9 mouse cellular contexts compared by ENCODE assay signal in genomic region chr14:7952610-7953254, GRCm38 (mm10). TPM values are rescaled to one million over a fixed set of nuclear protein-coding genes. Genes with fewer than 3 reads are reported as not detected.
DNase-seq lines count a peak whose midpoint lies in the region; ATAC-seq and TF ChIP-seq lines count a peak whose summit lies in the region.
"Had no signal": no experiment of that assay in that cellular context is flagged by ENCODE, and none has a peak within 500 bp of the region (broad histone marks: within the 10 kb centered on the region; RNA-seq: fewer than 3 reads in every experiment).

No protein-coding gene starts in this region.

- H3K9me3 ChIP-seq in hindbrain, embryonic 10.5 days: no peaks in the 10 kb centered on the region
- H3K9me3 ChIP-seq in hindbrain, embryonic 12.5 days (replicated peaks): no peaks in the 10 kb centered on the region
- no peaks in the 10 kb centered on the region for H3K9me3 ChIP-seq in embryonic facial prominence, embryonic 11.5 days (replicated peaks; ENCODE audit: control insufficient read depth, low read length)
- H3K9me3 ChIP-seq in intestine, embryonic 14.5 days (ENCODE audit: control insufficient read depth, low read length): no peaks in the 10 kb centered on the region
- no peaks in the 10 kb centered on the region for H3K9me3 ChIP-seq in liver, embryonic 15.5 days (replicated peaks)
- no peaks in the 10 kb centered on the region for H3K9me3 ChIP-seq in stomach, postnatal 0 days (ENCODE audit: control insufficient read depth, low read length)

- no peak overlapping the region for H3K4me2 ChIP-seq in hindbrain, embryonic 12.5 days (replicated peaks)
- H3K4me2 ChIP-seq in embryonic facial prominence, embryonic 11.5 days (ENCODE audit: low read depth, low read length): no peak overlapping the region
- H3K4me2 ChIP-seq in intestine, embryonic 14.5 days (ENCODE audit: low read length): no peak overlapping the region
- peak overlapping the region; percentile 23; the same call in 1 of the 2 replicates for H3K4me2 ChIP-seq in liver, embryonic 15.5 days
- H3K4me2 ChIP-seq in stomach, postnatal 0 days (replicated peaks; ENCODE audit: low read depth): no peak overlapping the region

- no peaks in the 10 kb centered on the region for H3K27me3 ChIP-seq in hindbrain, embryonic 10.5 days (ENCODE audit: insufficient read depth, poor library complexity, severe bottlenecking)
- H3K27me3 ChIP-seq in hindbrain, embryonic 12.5 days: no peaks in the 10 kb centered on the region
- no peaks in the 10 kb centered on the region for H3K27me3 ChIP-seq in embryonic facial prominence, embryonic 11.5 days (ENCODE audit: control insufficient read depth, insufficient read depth, low read length)
- H3K27me3 ChIP-seq in intestine, embryonic 14.5 days (replicated peaks; ENCODE audit: control insufficient read depth, insufficient read depth, low read length): no peaks in the 10 kb centered on the region
- no peaks in the 10 kb centered on the region for H3K27me3 ChIP-seq in liver, embryonic 15.5 days
- no peaks in the 10 kb centered on the region for H3K27me3 ChIP-seq in stomach, postnatal 0 days (ENCODE audit: control insufficient read depth, insufficient read depth, low read length)
- H3K27me3 ChIP-seq in thymus, adult 2 months (ENCODE audit: control insufficient read depth, insufficient read depth, low read length): no peaks in the 10 kb centered on the region

- 37% methylated on average over 12 of the region's 12 CpGs for WGBS in hindbrain, embryonic 10.5 days
- WGBS in hindbrain, embryonic 12.5 days: 40% methylated on average over 12 of the region's 12 CpGs
- WGBS in embryonic facial prominence, embryonic 11.5 days: 28% methylated on average over 12 of the region's 12 CpGs
- WGBS in intestine, embryonic 14.5 days: 14% methylated on average over 12 of the region's 12 CpGs
- 31% methylated on average over 12 of the region's 12 CpGs for WGBS in liver, embryonic 15.5 days (ENCODE audit: insufficient replicate concordance)
- WGBS in stomach, postnatal 0 days: 21% methylated on average over 12 of the region's 12 CpGs
- 85% methylated on average over 12 of the region's 12 CpGs for WGBS in thymus, adult 2 months

- H3K27ac ChIP-seq in hindbrain, embryonic 10.5 days: peak overlapping the region; percentile 25; the same call in 1 of the 2 replicates
- H3K27ac ChIP-seq in hindbrain, embryonic 12.5 days: no peak overlapping the region
- no peak overlapping the region for H3K27ac ChIP-seq in embryonic facial prominence, embryonic 11.5 days (replicated peaks; ENCODE audit: low read depth, low read length)
- H3K27ac ChIP-seq in intestine, embryonic 14.5 days (ENCODE audit: low read depth): peak overlapping the region; percentile 47
- H3K27ac ChIP-seq in liver, embryonic 15.5 days (replicated peaks): peak overlapping the region; percentile 69
- peak overlapping the region; percentile 50 for H3K27ac ChIP-seq in stomach, postnatal 0 days (replicated peaks)
- no peak overlapping the region for H3K27ac ChIP-seq in thymus, adult 2 months (ENCODE audit: control insufficient read depth, insufficient read depth, low read length)

- peaks cover 28% of the 10 kb centered on the region for H3K4me1 ChIP-seq in hindbrain, embryonic 10.5 days (replicated peaks)
- peaks cover 13% of the 10 kb centered on the region for H3K4me1 ChIP-seq in hindbrain, embryonic 12.5 days
- no peaks in the 10 kb centered on the region for H3K4me1 ChIP-seq in embryonic facial prominence, embryonic 11.5 days (ENCODE audit: control insufficient read depth, insufficient read depth, low read length)
- H3K4me1 ChIP-seq in intestine, embryonic 14.5 days (replicated peaks; ENCODE audit: control insufficient read depth, insufficient read depth, low read length): peaks cover 11% of the 10 kb centered on the region
- H3K4me1 ChIP-seq in liver, embryonic 15.5 days (replicated peaks): peaks cover 4% of the 10 kb centered on the region; the same call in 1 of the 2 replicates
- peaks cover 6% of the 10 kb centered on the region; the same call in 1 of the 2 replicates for H3K4me1 ChIP-seq in stomach, postnatal 0 days (replicated peaks; ENCODE audit: control insufficient read depth, insufficient read depth)
- H3K4me1 ChIP-seq in thymus, adult 2 months (replicated peaks; ENCODE audit: control insufficient read depth, insufficient read depth, low read length): no peaks in the 10 kb centered on the region

- no peak overlapping the region for H3K4me3 ChIP-seq in hindbrain, embryonic 10.5 days
- H3K4me3 ChIP-seq in hindbrain, embryonic 12.5 days: no peak overlapping the region
- no peak overlapping the region for H3K4me3 ChIP-seq in embryonic facial prominence, embryonic 11.5 days (ENCODE audit: low read depth, low read length)
- H3K4me3 ChIP-seq in intestine, embryonic 14.5 days (ENCODE audit: low read depth, low read length): no peak overlapping the region
- H3K4me3 ChIP-seq in liver, embryonic 15.5 days (replicated peaks): no peak overlapping the region
- H3K4me3 ChIP-seq in stomach, postnatal 0 days (ENCODE audit: low read depth, low read length): no peak overlapping the region
- no peak overlapping the region for H3K4me3 ChIP-seq in thymus, adult 2 months (ENCODE audit: control insufficient read depth, insufficient read depth, low read length)

- intact Hi-C loops in left cerebral cortex, postnatal 4 days (cut with DNase I): no loop called here

- TF ChIP-seq CTCF in stomach, postnatal 0 days (IDR thresholded peaks at IDR 0.05; ENCODE audit: low read depth): no peak
- no peak for TF ChIP-seq CTCF in thymus, adult 2 months (IDR thresholded peaks at IDR 0.05; ENCODE audit: borderline replicate concordance, control insufficient read depth, extremely low read depth, insufficient read depth, low read length, poor library complexity)

- TF ChIP-seq EP300 in stomach, postnatal 0 days (optimal IDR thresholded peaks at IDR 0.05): no peak

- no peak for ATAC-seq in hindbrain, embryonic 12.5 days (ENCODE audit: low FRiP score)
- ATAC-seq in embryonic facial prominence, embryonic 11.5 days (replicated peaks; ENCODE audit: insufficient number of reproducible peaks, low FRiP score, low TSS enrichment, low read depth): no peak; the same call in 1 of the 2 replicates
- ATAC-seq in intestine, embryonic 14.5 days (replicated peaks; ENCODE audit: low FRiP score, low TSS enrichment, low read depth): peak; percentile 75
- ATAC-seq in liver, embryonic 15.5 days (ENCODE audit: insufficient read depth): peak; percentile 82
- ATAC-seq in stomach, postnatal 0 days (ENCODE audit: low FRiP score, low TSS enrichment): peak; percentile 89

- H3K9ac ChIP-seq in hindbrain, embryonic 12.5 days: no peak overlapping the region
- no peak overlapping the region for H3K9ac ChIP-seq in embryonic facial prominence, embryonic 11.5 days (replicated peaks; ENCODE audit: low read length)
- no peak overlapping the region for H3K9ac ChIP-seq in intestine, embryonic 14.5 days (ENCODE audit: low read length)
- H3K9ac ChIP-seq in liver, embryonic 15.5 days: no peak overlapping the region
- H3K9ac ChIP-seq in stomach, postnatal 0 days (ENCODE audit: low read length): peak overlapping the region; percentile 8; the same call in 1 of the 2 replicates

- H3K36me3 ChIP-seq in hindbrain, embryonic 10.5 days: peaks cover 37% of the 10 kb centered on the region
- peaks cover 37% of the 10 kb centered on the region for H3K36me3 ChIP-seq in hindbrain, embryonic 12.5 days
- H3K36me3 ChIP-seq in embryonic facial prominence, embryonic 11.5 days (replicated peaks; ENCODE audit: control insufficient read depth, insufficient read depth, low read depth, low read length): peaks cover 2% of the 10 kb centered on the region; the same call in 1 of the 2 replicates
- H3K36me3 ChIP-seq in intestine, embryonic 14.5 days (ENCODE audit: control insufficient read depth, insufficient read depth, low read length): peaks cover 39% of the 10 kb centered on the region
- peaks cover 17% of the 10 kb centered on the region for H3K36me3 ChIP-seq in liver, embryonic 15.5 days (replicated peaks)
- H3K36me3 ChIP-seq in stomach, postnatal 0 days (ENCODE audit: control insufficient read depth, insufficient read depth, low read length): peaks cover 12% of the 10 kb centered on the region
- H3K36me3 ChIP-seq in thymus, adult 2 months (ENCODE audit: control insufficient read depth, insufficient read depth, low read length): no peaks in the 10 kb centered on the region

- DNase-seq in hindbrain, embryonic 10.5 days (ENCODE audit: low spot score): peak; percentile 24
- peak; percentile 45 for DNase-seq in embryonic facial prominence, embryonic 11.5 days (ENCODE audit: low spot score)
- DNase-seq in intestine, embryonic 14.5 days (ENCODE audit: low spot score): peak; percentile 74
- peak; percentile 86 for DNase-seq in stomach, postnatal 0 days (ENCODE audit: low spot score)
- no peak for DNase-seq in left cerebral cortex, postnatal 4 days
- no peak for DNase-seq in thymus, adult 2 months

- TF ChIP-seq POLR2A in thymus, adult 2 months (IDR thresholded peaks at IDR 0.05; ENCODE audit: control insufficient read depth, extremely low read depth, insufficient read depth, low read length, poor library complexity): no peak

RNA-seq across cellular contexts. Expression of gene Gm45521, which starts 4.4 kb away (rescaled TPM):
- polyA plus RNA-seq in hindbrain, embryonic 10.5 days (2016; fragmentation: Nextera tagmentation; extraction: Ambion mirVana): 0.56 and 0.85 TPM in 2 replicates
- 0.67 TPM in 1 of 2 replicates, not detected in the other for polyA plus RNA-seq in hindbrain, embryonic 12.5 days (2016; fragmentation: Nextera tagmentation; extraction: Ambion mirVana)
- polyA plus RNA-seq in embryonic facial prominence, embryonic 11.5 days (2014; fragmentation: Nextera tagmentation; extraction: Ambion mirVana): not detected in 2 replicates
- polyA plus RNA-seq in intestine, embryonic 14.5 days (2014; fragmentation: Nextera tagmentation; extraction: Ambion mirVana): 0.38 TPM in 1 of 2 replicates, not detected in the other
- not detected in 2 replicates for polyA plus RNA-seq in liver, embryonic 15.5 days (2015; fragmentation: Nextera tagmentation; extraction: Ambion mirVana)
- polyA plus RNA-seq in stomach, postnatal 0 days (2015; fragmentation: Nextera tagmentation; extraction: Ambion mirVana): not detected in 2 replicates
- not detected for total RNA-seq in left cerebral cortex, postnatal 4 days (2021)
- polyA plus RNA-seq in thymus, adult 2 months (2012; rRNA removed): not detected in 2 replicates
- polyA plus RNA-seq: neural tube, embryonic 11.5 days had no signal

RNA-seq across cellular contexts. Expression of gene Dnase1l3, which starts 41.6 kb away (rescaled TPM):
- 0.07 TPM in 1 of 2 replicates, not detected in the other for polyA plus RNA-seq in hindbrain, embryonic 10.5 days (2016; fragmentation: Nextera tagmentation; extraction: Ambion mirVana)
- polyA plus RNA-seq in hindbrain, embryonic 12.5 days (2016; fragmentation: Nextera tagmentation; extraction: Ambion mirVana): 0.08 TPM in 1 of 2 replicates, not detected in the other
- 0.08 TPM in 1 of 2 replicates, not detected in the other for polyA plus RNA-seq in embryonic facial prominence, embryonic 11.5 days (2014; fragmentation: Nextera tagmentation; extraction: Ambion mirVana)
- 1.1 TPM in 2 replicates for polyA plus RNA-seq in intestine, embryonic 14.5 days (2014; fragmentation: Nextera tagmentation; extraction: Ambion mirVana)
- 3.9 and 4.6 TPM in 2 replicates for polyA plus RNA-seq in liver, embryonic 15.5 days (2015; fragmentation: Nextera tagmentation; extraction: Ambion mirVana)
- polyA plus RNA-seq in stomach, postnatal 0 days (2015; fragmentation: Nextera tagmentation; extraction: Ambion mirVana): 3.7 and 3.8 TPM in 2 replicates
- total RNA-seq in left cerebral cortex, postnatal 4 days (2021): under 1 TPM in 1 of 2 experiments, not detected in 1; 0.06 TPM
- 22.0 and 27.8 TPM in 2 replicates for polyA plus RNA-seq in thymus, adult 2 months (2012; rRNA removed)
- polyA plus RNA-seq: neural tube, embryonic 11.5 days had no signal

RNA-seq across cellular contexts. Expression of gene Abhd6, which starts 50.0 kb away (rescaled TPM):
- polyA plus RNA-seq in hindbrain, embryonic 10.5 days (2016; fragmentation: Nextera tagmentation; extraction: Ambion mirVana): 14.8 and 15.1 TPM in 2 replicates
- 19.5 and 19.6 TPM in 2 replicates for polyA plus RNA-seq in hindbrain, embryonic 12.5 days (2016; fragmentation: Nextera tagmentation; extraction: Ambion mirVana)
- 21.0 and 22.5 TPM in 2 replicates for polyA plus RNA-seq in embryonic facial prominence, embryonic 11.5 days (2014; fragmentation: Nextera tagmentation; extraction: Ambion mirVana)
- polyA plus RNA-seq in intestine, embryonic 14.5 days (2014; fragmentation: Nextera tagmentation; extraction: Ambion mirVana): 15.5 and 19.5 TPM in 2 replicates
- polyA plus RNA-seq in liver, embryonic 15.5 days (2015; fragmentation: Nextera tagmentation; extraction: Ambion mirVana): 8.1 and 8.5 TPM in 2 replicates
- 90.2 and 91.7 TPM in 2 replicates for polyA plus RNA-seq in stomach, postnatal 0 days (2015; fragmentation: Nextera tagmentation; extraction: Ambion mirVana)
- total RNA-seq in left cerebral cortex, postnatal 4 days (2021): 10 to 100 TPM; 25.5 to 27.3 TPM
- polyA plus RNA-seq in thymus, adult 2 months (2012; rRNA removed): 15.6 and 18.1 TPM in 2 replicates

Comparison
In these comparisons a context has a peak if more than half of its experiments do, and no peak if none do; other contexts are left out.
1. H3K27ac ChIP-seq: peak in hindbrain, embryonic 10.5 days (single experiment), intestine, embryonic 14.5 days (single experiment), liver, embryonic 15.5 days (single experiment) and stomach, postnatal 0 days (single experiment); none in hindbrain, embryonic 12.5 days (single experiment), embryonic facial prominence, embryonic 11.5 days (single experiment) and thymus, adult 2 months (single experiment).
2. DNase-seq: peak in hindbrain, embryonic 10.5 days (single experiment), embryonic facial prominence, embryonic 11.5 days (single experiment), intestine, embryonic 14.5 days (single experiment) and stomach, postnatal 0 days (single experiment); none in left cerebral cortex, postnatal 4 days (single experiment) and thymus, adult 2 months (single experiment).
3. ATAC-seq: peak in intestine, embryonic 14.5 days (single experiment), liver, embryonic 15.5 days (single experiment) and stomach, postnatal 0 days (single experiment); none in hindbrain, embryonic 12.5 days (single experiment) and embryonic facial prominence, embryonic 11.5 days (single experiment).